Mouse (Mus musculus) adrenal gland, adult 18-20 months (tissue): ENCODE measurements around the gene Agmat. TPM values are rescaled to one million over a fixed set of nuclear protein-coding genes. Genes with fewer than 3 reads are reported as not detected.

ENCODE experiments used
- DNase-seq, 2 experiments: peaks; one replicate each; pipeline ENCODE4 v3.0.0; 2021 to 2022; ENCODE audit warnings: low spot score in 2 of 2
- total RNA-seq, 2 experiments: library from RNA; stranded (reverse); gene quantifications; 1 replicate in 1 of 2; 2 replicates in 1 of 2; pipeline ENCODE4 v1.2.3; 2021

Gene Agmat
- total RNA-seq, 2 experiments from 2014 or later, result 10.4 to 42.7 TPM

- DNase-seq, result peak; percentile 77 to 82
Observed at GRCm38 (mm10) chr4:141734446-141735205, 11.8 kb upstream of the Agmat start.

GRCm38 (mm10) chr4:141735206-141735560 lies 11.3 kb upstream of the Agmat start:
- no peak for DNase-seq

- DNase-seq, result no peak
Observed at GRCm38 (mm10) chr4:141736856-141737255, 9.6 kb upstream of the Agmat start.

- DNase-seq, result no peak
Observed at GRCm38 (mm10) chr4:141738015-141738414, 8.5 kb upstream of the Agmat start.

- DNase-seq, result no peak
Observed at GRCm38 (mm10) chr4:141741856-141742255, 4.6 kb upstream of the Agmat start.

GRCm38 (mm10) chr4:141742381-141742780 lies 4.1 kb upstream of the Agmat start:
- no peak for DNase-seq

GRCm38 (mm10) chr4:141749557-141749956 lies 3.1 kb downstream of the Agmat start:
- DNase-seq, result peak in 1 of 2 experiments; percentile 53

GRCm38 (mm10) chr4:141750826-141751225 lies 4.4 kb downstream of the Agmat start:
- no peak for DNase-seq

- no peak for DNase-seq
Observed at GRCm38 (mm10) chr4:141751419-141752075, 5.1 kb downstream of the Agmat start.

GRCm38 (mm10) chr4:141752076-141752421 lies 5.6 kb downstream of the Agmat start:
- DNase-seq, result no peak

GRCm38 (mm10) chr4:141755375-141755930 lies 9.0 kb downstream of the Agmat start:
- DNase-seq, result no peak

GRCm38 (mm10) chr4:141757124-141757523 lies 10.7 kb downstream of the Agmat start:
- DNase-seq, result no peak

- DNase-seq, result no peak
Observed at GRCm38 (mm10) chr4:141758874-141759542, 12.5 kb downstream of the Agmat start.

- DNase-seq, result no peak
Observed at GRCm38 (mm10) chr4:141760942-141761341, 14.5 kb downstream of the Agmat start.

- DNase-seq, result no peak
Observed at GRCm38 (mm10) chr4:141762102-141762598, 15.7 kb downstream of the Agmat start.

GRCm38 (mm10) chr4:141763476-141763875 lies 17.0 kb downstream of the Agmat start:
- no peak for DNase-seq

GRCm38 (mm10) chr4:141765008-141765407 lies 18.5 kb downstream of the Agmat start:
- DNase-seq, result no peak

GRCm38 (mm10) chr4:141766316-141766667 lies 19.8 kb downstream of the Agmat start:
- no peak for DNase-seq

GRCm38 (mm10) chr4:141766668-141767352 lies 20.3 kb downstream of the Agmat start:
- no peak for DNase-seq

GRCm38 (mm10) chr4:141767353-141768036 lies 21.0 kb downstream of the Agmat start:
- DNase-seq, result no peak
